In genomic region chr7:28714667-28715066, GRCm38 (mm10) we compare ENCODE assay signal across 23 mouse cellular contexts. TPM values are rescaled to one million over a fixed set of nuclear protein-coding genes. Genes with fewer than 3 reads are reported as not detected.
DNase-seq lines count a peak whose midpoint lies in the region; ATAC-seq and TF ChIP-seq lines count a peak whose summit lies in the region.
"Had no signal": no experiment of that assay in that cellular context is flagged by ENCODE, and none has a peak within 500 bp of the region (broad histone marks: within the 10 kb centered on the region; RNA-seq: fewer than 3 reads in every experiment).

No protein-coding gene starts in this region.

- H3K27me3 ChIP-seq in heart, embryonic 14.5 days (ENCODE audit: control insufficient read depth, insufficient read depth, low read length): no peaks in the 10 kb centered on the region
- no peaks in the 10 kb centered on the region; the same call in 1 of the 2 replicates for H3K27me3 ChIP-seq in midbrain, embryonic 11.5 days (ENCODE audit: control insufficient read depth, insufficient read depth, low read length)
- 0 out of 2 replicates have a peak, but pooled peaks cover 9% of the 10 kb centered on the region for H3K27me3 ChIP-seq in midbrain, embryonic 10.5 days (ENCODE audit: low read depth, poor library complexity, severe bottlenecking)
- no peaks in the 10 kb centered on the region for H3K27me3 ChIP-seq in intestine, postnatal 0 days (replicated peaks; ENCODE audit: control insufficient read depth, insufficient read depth, low read length)
- H3K27me3 ChIP-seq: forebrain, embryonic 12.5 days; hindbrain, embryonic 15.5 days; lung, embryonic 15.5 days; midbrain, embryonic 15.5 days; neural tube, embryonic 12.5 days had no signal

- intact Hi-C loops in heart, postnatal 10 days (cut with DNase I): no loop called here
- intact Hi-C loops in gastrocnemius, postnatal 14 days (cut with DNase I; ENCODE audit: low total_unique reads): no loop called here

- no peak overlapping the region for H3K9ac ChIP-seq in heart, embryonic 14.5 days (ENCODE audit: low read length)
- no peak overlapping the region for H3K9ac ChIP-seq in midbrain, embryonic 11.5 days (ENCODE audit: low read length)
- H3K9ac ChIP-seq in intestine, postnatal 0 days (ENCODE audit: low read depth, low read length): no peak overlapping the region
- H3K9ac ChIP-seq: forebrain, embryonic 12.5 days; hindbrain, embryonic 15.5 days; lung, embryonic 15.5 days; midbrain, embryonic 15.5 days; neural tube, embryonic 12.5 days had no signal

- WGBS in heart, embryonic 14.5 days: 35% methylated on average over 5 of the region's 5 CpGs
- 83% methylated on average over 5 of the region's 5 CpGs for WGBS in midbrain, embryonic 11.5 days
- WGBS in midbrain, embryonic 10.5 days: 78% methylated on average over 5 of the region's 5 CpGs
- 88% methylated on average over 5 of the region's 5 CpGs for WGBS in intestine, postnatal 0 days

- no peak overlapping the region for H3K4me2 ChIP-seq in heart, embryonic 14.5 days (ENCODE audit: low read length)
- no peak overlapping the region for H3K4me2 ChIP-seq in midbrain, embryonic 11.5 days
- H3K4me2 ChIP-seq in intestine, postnatal 0 days (replicated peaks; ENCODE audit: low read depth): no peak overlapping the region
- H3K4me2 ChIP-seq: forebrain, embryonic 12.5 days; hindbrain, embryonic 15.5 days; liver, embryonic 11.5 days; lung, embryonic 15.5 days; midbrain, embryonic 15.5 days; neural tube, embryonic 12.5 days had no signal

- H3K27ac ChIP-seq in heart, embryonic 14.5 days (replicated peaks in 1 of 2; ENCODE audit: control insufficient read depth in 1 of 2, insufficient read depth in 1 of 2, low read depth in 2 of 2, low read length in 2 of 2): 0 out of 4 replicates have a peak overlapping the region, but pooled peaks of 1 of the 2 experiments have one; percentile 2
- no peak overlapping the region for H3K27ac ChIP-seq in midbrain, embryonic 11.5 days (ENCODE audit: low read depth, low read length)
- no peak overlapping the region for H3K27ac ChIP-seq in midbrain, embryonic 10.5 days (replicated peaks)
- no peak overlapping the region for H3K27ac ChIP-seq in intestine, postnatal 0 days (ENCODE audit: low read depth, low read length)
- H3K27ac ChIP-seq: forebrain, embryonic 12.5 days; hindbrain, embryonic 15.5 days; left cerebral cortex, adult 2 months; lung, embryonic 15.5 days; midbrain, embryonic 15.5 days; neural tube, embryonic 12.5 days; stomach, postnatal 0 days had no signal

- H3K9me3 ChIP-seq in heart, embryonic 14.5 days (ENCODE audit: control insufficient read depth, low read length): no peaks in the 10 kb centered on the region
- no peaks in the 10 kb centered on the region for H3K9me3 ChIP-seq in midbrain, embryonic 11.5 days (ENCODE audit: control insufficient read depth, low read length)
- no peaks in the 10 kb centered on the region for H3K9me3 ChIP-seq in midbrain, embryonic 10.5 days (replicated peaks)
- no peaks in the 10 kb centered on the region for H3K9me3 ChIP-seq in intestine, postnatal 0 days (ENCODE audit: control insufficient read depth)
- H3K9me3 ChIP-seq: forebrain, embryonic 12.5 days; hindbrain, embryonic 15.5 days; lung, embryonic 15.5 days; midbrain, embryonic 15.5 days; neural tube, embryonic 12.5 days had no signal

- H3K4me1 ChIP-seq in heart, embryonic 14.5 days (ENCODE audit: control insufficient read depth in 2 of 2, insufficient read depth in 2 of 2, low read length in 2 of 2): peaks cover 14 to 24% of the 10 kb centered on the region in 2 experiments
- no peaks in the 10 kb centered on the region for H3K4me1 ChIP-seq in midbrain, embryonic 11.5 days (ENCODE audit: control insufficient read depth, insufficient read depth, low read length)
- H3K4me1 ChIP-seq in midbrain, embryonic 10.5 days: peaks cover 16% of the 10 kb centered on the region
- H3K4me1 ChIP-seq in intestine, postnatal 0 days (replicated peaks; ENCODE audit: control insufficient read depth, insufficient read depth, low read length): no peaks in the 10 kb centered on the region

- H3K4me3 ChIP-seq in heart, embryonic 14.5 days (ENCODE audit: control insufficient read depth in 1 of 2, insufficient read depth in 1 of 2, low read depth in 1 of 2, low read length in 2 of 2): no peak overlapping the region
- no peak overlapping the region for H3K4me3 ChIP-seq in midbrain, embryonic 11.5 days (ENCODE audit: low read depth, low read length)
- no peak overlapping the region for H3K4me3 ChIP-seq in midbrain, embryonic 10.5 days
- H3K4me3 ChIP-seq in intestine, postnatal 0 days (ENCODE audit: low read depth, low read length): no peak overlapping the region
- H3K4me3 ChIP-seq: forebrain, embryonic 12.5 days; hindbrain, embryonic 15.5 days; left cerebral cortex, adult 2 months; lung, embryonic 15.5 days; midbrain, embryonic 15.5 days; neural tube, embryonic 12.5 days had no signal

- ATAC-seq in heart, embryonic 14.5 days (ENCODE audit: insufficient number of reproducible peaks, insufficient read depth, low FRiP score, low read depth): peak; percentile 35; the same call in 1 of the 2 replicates
- no peak for ATAC-seq in midbrain, embryonic 11.5 days (ENCODE audit: low FRiP score)
- ATAC-seq in intestine, postnatal 0 days: no peak
- ATAC-seq: midbrain, embryonic 15.5 days had no signal

- no peak for DNase-seq in heart, postnatal 10 days
- peak; percentile 72 for DNase-seq in midbrain, embryonic 11.5 days (ENCODE audit: low spot score, missing footprints)
- no peak for DNase-seq in midbrain, embryonic 10.5 days (ENCODE audit: low spot score)
- peak; percentile 77 for DNase-seq in layer of hippocampus, adult 9-11 months
- no peak for DNase-seq in gastrocnemius, postnatal 14 days
- DNase-seq: adrenal gland, adult 2 months; B cell, adult 2 months; cerebellum, adult 18-20 months; kidney, adult 11 months; kidney, postnatal 10 days; thymus, postnatal 25 days had no signal

- no peak for TF ChIP-seq CTCF in intestine, postnatal 0 days (IDR thresholded peaks at IDR 0.05; ENCODE audit: low read depth)

- no peaks in the 10 kb centered on the region for H3K36me3 ChIP-seq in heart, embryonic 14.5 days (ENCODE audit: control insufficient read depth, insufficient read depth, low read length)
- H3K36me3 ChIP-seq in midbrain, embryonic 11.5 days (ENCODE audit: control insufficient read depth, insufficient read depth, low read length): no peaks in the 10 kb centered on the region
- H3K36me3 ChIP-seq in midbrain, embryonic 10.5 days: no peaks in the 10 kb centered on the region
- no peaks in the 10 kb centered on the region for H3K36me3 ChIP-seq in intestine, postnatal 0 days (ENCODE audit: control insufficient read depth, insufficient read depth)
- H3K36me3 ChIP-seq: forebrain, embryonic 12.5 days; hindbrain, embryonic 15.5 days; lung, embryonic 15.5 days; midbrain, embryonic 15.5 days; neural tube, embryonic 12.5 days had no signal

RNA-seq across cellular contexts. Expression of gene Fbxo17, which starts 1.9 kb away (rescaled TPM):
- 8.0 and 8.6 TPM in 2 replicates for polyA plus RNA-seq in heart, embryonic 14.5 days (2014; fragmentation: Nextera tagmentation; extraction: Ambion mirVana)
- 1 to 10 TPM; 1.4 to 1.9 TPM for total RNA-seq in heart, postnatal 10 days (2021)
- 5.8 and 6.0 TPM in 2 replicates for polyA plus RNA-seq in midbrain, embryonic 11.5 days (2014; fragmentation: Nextera tagmentation; extraction: Ambion mirVana)
- polyA plus RNA-seq in midbrain, embryonic 10.5 days (2016; fragmentation: Nextera tagmentation; extraction: Ambion mirVana): 9.0 and 9.5 TPM in 2 replicates
- polyA plus RNA-seq in intestine, postnatal 0 days (2015; fragmentation: Nextera tagmentation; extraction: Ambion mirVana): 1.6 and 1.8 TPM in 2 replicates
- total RNA-seq in gastrocnemius, postnatal 14 days (2021): 1 to 10 TPM; 5.6 to 7.3 TPM

RNA-seq across cellular contexts. Expression of gene Fbxo27, which starts 22.0 kb away (rescaled TPM):
- 3.7 and 4.2 TPM in 2 replicates for polyA plus RNA-seq in heart, embryonic 14.5 days (2014; fragmentation: Nextera tagmentation; extraction: Ambion mirVana)
- total RNA-seq in heart, postnatal 10 days (2021): 1 to 10 TPM in 1 of 2 experiments, under 1 TPM in 1; 0.52 to 1.3 TPM
- 3.8 TPM in 2 replicates for polyA plus RNA-seq in midbrain, embryonic 11.5 days (2014; fragmentation: Nextera tagmentation; extraction: Ambion mirVana)
- polyA plus RNA-seq in midbrain, embryonic 10.5 days (2016; fragmentation: Nextera tagmentation; extraction: Ambion mirVana): 4.9 and 5.8 TPM in 2 replicates
- 0.37 and 0.90 TPM in 2 replicates for polyA plus RNA-seq in intestine, postnatal 0 days (2015; fragmentation: Nextera tagmentation; extraction: Ambion mirVana)
- 1 to 10 TPM in 1 of 2 experiments, under 1 TPM in 1; 0.82 to 1.4 TPM for total RNA-seq in gastrocnemius, postnatal 14 days (2021)
- total RNA-seq: common myeloid progenitor, adult 5-6 weeks had no signal

RNA-seq across cellular contexts. Expression of gene Mrps12, which starts 27.0 kb away (rescaled TPM):
- 129 and 135 TPM in 2 replicates for polyA plus RNA-seq in heart, embryonic 14.5 days (2014; fragmentation: Nextera tagmentation; extraction: Ambion mirVana)
- total RNA-seq in heart, postnatal 10 days (2021): 10 to 100 TPM; 53.0 to 54.4 TPM
- polyA plus RNA-seq in midbrain, embryonic 11.5 days (2014; fragmentation: Nextera tagmentation; extraction: Ambion mirVana): 127 and 135 TPM in 2 replicates
- 139 and 147 TPM in 2 replicates for polyA plus RNA-seq in midbrain, embryonic 10.5 days (2016; fragmentation: Nextera tagmentation; extraction: Ambion mirVana)
- polyA plus RNA-seq in intestine, postnatal 0 days (2015; fragmentation: Nextera tagmentation; extraction: Ambion mirVana): 98.7 and 101 TPM in 2 replicates
- total RNA-seq in gastrocnemius, postnatal 14 days (2021): 10 to 100 TPM; 43.7 to 48.0 TPM

RNA-seq across cellular contexts. Expression of gene Sars2, which starts 27.1 kb away (rescaled TPM):
- polyA plus RNA-seq in heart, embryonic 14.5 days (2014; fragmentation: Nextera tagmentation; extraction: Ambion mirVana): 18.8 and 20.3 TPM in 2 replicates
- total RNA-seq in heart, postnatal 10 days (2021): 10 to 100 TPM; 15.6 to 16.4 TPM
- polyA plus RNA-seq in midbrain, embryonic 11.5 days (2014; fragmentation: Nextera tagmentation; extraction: Ambion mirVana): 25.9 and 27.7 TPM in 2 replicates
- polyA plus RNA-seq in midbrain, embryonic 10.5 days (2016; fragmentation: Nextera tagmentation; extraction: Ambion mirVana): 39.9 and 41.8 TPM in 2 replicates
- polyA plus RNA-seq in intestine, postnatal 0 days (2015; fragmentation: Nextera tagmentation; extraction: Ambion mirVana): 8.6 and 9.9 TPM in 2 replicates
- total RNA-seq in gastrocnemius, postnatal 14 days (2021): 10 to 100 TPM; 19.0 TPM

RNA-seq across cellular contexts. Expression of gene Ccer2, which starts 41.3 kb away (rescaled TPM):
- polyA plus RNA-seq in heart, embryonic 14.5 days (2014; fragmentation: Nextera tagmentation; extraction: Ambion mirVana): not detected in 2 replicates
- not detected for total RNA-seq in heart, postnatal 10 days (2021)
- not detected in 2 replicates for polyA plus RNA-seq in midbrain, embryonic 11.5 days (2014; fragmentation: Nextera tagmentation; extraction: Ambion mirVana)
- 0.20 TPM in 1 of 2 replicates, not detected in the other for polyA plus RNA-seq in midbrain, embryonic 10.5 days (2016; fragmentation: Nextera tagmentation; extraction: Ambion mirVana)
- not detected in 2 replicates for polyA plus RNA-seq in intestine, postnatal 0 days (2015; fragmentation: Nextera tagmentation; extraction: Ambion mirVana)
- total RNA-seq in gastrocnemius, postnatal 14 days (2021): not detected
- total RNA-seq: adrenal gland, adult 2 months; common myeloid progenitor, adult 5-6 weeks; gastrocnemius, adult 8-10 months had no signal
- polyA plus RNA-seq: adrenal gland, adult 2 months; forebrain, embryonic 12.5 days; liver, embryonic 11.5 days; lung, embryonic 15.5 days; stomach, postnatal 0 days had no signal

Comparison
In these comparisons a context has a peak if more than half of its experiments do, and no peak if none do; other contexts are left out.
1. DNase-seq: peak in midbrain, embryonic 11.5 days (single experiment) and layer of hippocampus, adult 9-11 months (single experiment); none in heart, postnatal 10 days (0 of 2), midbrain, embryonic 10.5 days (single experiment) and gastrocnemius, postnatal 14 days (single experiment).